Mouse (Mus musculus) ovary, postnatal 10 days (tissue): ENCODE data around the gene Ap2a2.
"Not testable (repeated sequence)": the region's sequence is repeated elsewhere in the genome, so short reads cannot be mapped to it uniquely, and the experiment has no call there.

ENCODE experiments used
- DNase-seq: peaks from one replicate; pipeline ENCODE4 v3.0.0; 2022; ENCODE audit warnings: low spot score

The Ap2a2 gene

DNA sequence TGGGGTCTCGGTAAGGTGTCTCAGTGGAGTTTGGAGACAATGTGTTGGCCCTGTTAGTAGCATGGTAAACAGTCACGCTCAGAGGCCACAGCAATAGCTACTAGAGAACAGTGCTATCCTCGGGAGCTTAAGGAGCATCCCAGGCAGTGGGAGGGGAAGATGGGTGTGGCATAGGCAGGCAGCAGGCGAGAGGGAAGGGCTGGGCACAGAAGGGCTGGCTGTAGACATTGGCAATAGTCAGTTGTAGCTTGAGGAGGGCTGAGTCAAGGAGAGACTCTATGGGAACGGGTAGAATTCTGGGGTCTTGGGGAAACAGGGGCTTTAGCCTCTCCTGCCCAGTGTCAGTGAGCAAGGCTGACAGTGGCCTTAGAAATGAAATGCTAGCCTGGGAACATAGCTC lies 100.2 kb downstream of the Ap2a2 start:
- DNase-seq: no peak

DNA sequence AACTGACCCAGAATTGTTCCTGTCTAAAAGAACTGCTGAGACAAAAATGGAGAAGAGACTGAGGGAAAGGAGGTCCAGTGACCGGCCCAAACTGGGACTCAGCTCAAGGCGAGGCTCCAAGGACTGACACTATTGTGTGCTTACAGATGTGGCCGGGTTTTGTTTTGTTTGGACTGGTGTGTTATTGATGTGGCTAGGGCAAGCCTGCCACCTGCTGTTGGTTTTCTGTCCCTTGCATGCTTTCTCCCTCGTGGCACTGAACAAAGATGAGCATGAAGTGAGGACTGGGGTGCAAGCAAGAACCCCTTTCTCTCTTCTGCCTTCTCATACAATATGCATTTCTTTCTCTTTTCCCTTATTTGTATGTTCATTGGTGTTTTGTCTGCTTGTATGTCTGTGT lies 104.2 kb downstream of the Ap2a2 start:
- DNase-seq: no peak

DNA sequence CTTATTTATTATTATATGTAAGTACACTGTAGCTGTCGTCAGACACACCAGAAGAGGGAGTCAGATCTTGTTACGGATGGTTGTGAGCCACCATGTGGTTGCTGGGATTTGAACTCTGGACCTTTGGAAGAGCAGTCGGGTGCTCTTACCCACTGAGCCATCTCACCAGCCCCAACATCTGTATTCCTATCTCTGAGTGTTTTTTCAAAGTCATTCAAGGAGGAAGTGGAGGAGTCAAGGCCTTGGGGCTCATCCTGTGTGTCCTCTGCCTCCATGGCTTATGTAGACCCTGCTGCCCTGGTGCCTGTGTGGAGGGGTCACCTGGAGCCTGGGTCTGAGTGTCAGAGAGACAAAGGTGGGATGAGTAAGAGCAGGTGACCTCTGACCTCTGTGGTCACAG lies 107.1 kb downstream of the Ap2a2 start:
- not testable (repeated sequence) for DNase-seq

DNA sequence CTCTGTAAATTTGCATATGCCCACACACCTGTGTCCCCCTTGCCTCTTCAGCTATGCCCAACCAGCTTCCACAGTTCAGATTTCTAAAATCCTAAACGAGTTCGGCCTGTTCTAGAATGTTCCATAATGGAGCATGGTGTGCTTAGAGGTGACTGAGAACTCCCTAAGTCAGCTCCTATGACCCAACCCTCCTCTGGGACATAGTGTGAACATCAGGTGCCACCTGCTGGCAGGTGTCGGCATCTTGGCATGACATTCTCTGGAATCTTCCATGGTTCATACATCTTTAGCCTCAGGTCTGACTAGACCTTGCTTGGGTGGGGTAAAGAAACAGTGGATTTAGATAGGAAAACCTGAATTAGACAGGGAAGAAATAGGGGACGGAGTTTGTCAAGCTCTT lies 109.0 kb downstream of the Ap2a2 start:
- DNase-seq: no peak

DNA sequence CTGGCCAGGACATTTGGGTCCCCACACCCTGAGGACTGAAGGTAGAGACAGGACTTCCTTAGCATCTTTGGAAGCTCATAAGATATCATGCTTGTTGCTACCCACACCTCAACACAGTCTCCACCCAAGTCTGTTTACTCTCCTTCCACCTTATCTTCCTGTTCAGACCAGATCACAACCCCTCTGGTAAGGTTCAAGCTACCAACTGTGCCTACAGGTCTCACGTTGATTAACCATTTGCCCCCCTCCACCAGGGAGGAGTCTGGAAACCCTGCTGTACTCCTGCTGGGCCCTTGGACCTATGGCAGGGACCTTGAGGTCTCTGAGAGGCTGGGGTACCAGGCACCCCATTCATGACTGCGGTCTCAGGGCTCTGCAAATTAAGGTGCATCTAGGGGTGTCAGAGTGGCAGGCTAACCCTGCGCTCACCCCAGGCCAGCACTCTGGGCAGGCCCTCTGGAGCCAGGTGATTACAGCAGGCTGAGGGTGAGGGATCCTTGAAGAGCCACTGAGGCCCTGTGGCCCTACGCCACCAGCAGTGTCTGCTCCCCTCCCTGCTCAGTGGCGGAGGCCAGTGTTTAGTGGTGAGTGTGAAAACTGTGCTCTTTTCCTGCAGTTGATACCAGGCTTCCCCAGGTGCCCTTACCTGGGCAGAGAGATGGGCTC lies 109.8 kb downstream of the Ap2a2 start:
- DNase-seq: no peak

DNA sequence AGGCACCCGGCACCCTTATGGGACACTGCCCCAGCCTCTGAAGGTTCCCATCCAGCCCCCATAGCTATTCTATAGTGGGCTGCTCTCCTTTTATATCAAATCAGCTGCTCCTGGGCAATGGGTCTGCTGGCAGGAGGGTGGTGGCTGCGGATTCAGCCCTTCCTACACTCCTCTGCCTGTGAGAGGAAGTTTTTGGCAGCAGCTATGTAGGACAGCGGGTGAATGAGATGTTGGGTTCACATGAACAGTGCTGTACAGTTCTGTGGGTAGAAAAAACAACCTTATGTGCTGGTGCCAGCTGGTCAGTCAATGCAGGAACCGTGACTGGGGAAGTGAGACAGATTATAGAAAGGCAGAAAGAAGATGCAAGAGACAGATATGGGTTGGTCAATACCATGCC lies 116.9 kb downstream of the Ap2a2 start:
- DNase-seq: no peak
